Mouse (Mus musculus) forebrain, embryonic 10.5 days (tissue): Measurements from ENCODE around the gene 1600014C23Rik. TPM values are rescaled to one million over a fixed set of nuclear protein-coding genes. Genes with fewer than 3 reads are reported as not detected.

ENCODE experiments used
- DNase-seq: peaks from one replicate; pipeline ENCODE4 v3.0.0-alpha.2; 2017; ENCODE audit warnings: low spot score; ENCODE audit errors: extremely low spot score
- H3K27ac ChIP-seq: fragments of 300-500 bp; sonication (generic); 2 replicates; pipeline ENCODE4 v1.5.1; 2016; ENCODE audit warnings: mild to moderate bottlenecking
- H3K27me3 ChIP-seq: fragments of 300-500 bp; sonication (generic); 2 replicates; pipeline ENCODE4 v1.6.1; 2016; ENCODE audit warnings: mild to moderate bottlenecking; ENCODE audit not compliant: poor library complexity, severe bottlenecking
- H3K36me3 ChIP-seq: fragments of 300-500 bp; sonication (generic); replicated peaks from 2 replicates; pipeline ENCODE4 v1.6.1; 2016; ENCODE audit warnings: mild to moderate bottlenecking, moderate library complexity
- H3K4me1 ChIP-seq: fragments of 300-500 bp; sonication (generic); 2 replicates; pipeline ENCODE4 v1.6.1; 2016
- H3K4me3 ChIP-seq: fragments of 300-500 bp; sonication (generic); 2 replicates; pipeline ENCODE4 v1.5.1; 2016; ENCODE audit warnings: mild to moderate bottlenecking, moderate library complexity
- H3K9me3 ChIP-seq: fragments of 300-500 bp; sonication (generic); 2 replicates; pipeline ENCODE4 v1.6.1; 2016; ENCODE audit warnings: mild to moderate bottlenecking, moderate library complexity
- WGBS: fragments of 180-500 bp; shearing (Covaris S2); methylation state at CpG from one replicate; pipeline ENCODE4 v1.1.7; 2016; 5-methylcytosine and 5-hydroxymethylcytosine counted together
- polyA plus RNA-seq: library from polyadenylated mRNA; unstranded; fragments of >200 nt; fragmentation: Nextera tagmentation; extraction: Ambion mirVana; gene quantifications from 2 replicates; pipeline ENCODE4 v1.2.1, GENCODE M21; 2016

The 1600014C23Rik gene
- polyA plus RNA-seq, 1 experiment from 2014 or later = not detected

DNA sequence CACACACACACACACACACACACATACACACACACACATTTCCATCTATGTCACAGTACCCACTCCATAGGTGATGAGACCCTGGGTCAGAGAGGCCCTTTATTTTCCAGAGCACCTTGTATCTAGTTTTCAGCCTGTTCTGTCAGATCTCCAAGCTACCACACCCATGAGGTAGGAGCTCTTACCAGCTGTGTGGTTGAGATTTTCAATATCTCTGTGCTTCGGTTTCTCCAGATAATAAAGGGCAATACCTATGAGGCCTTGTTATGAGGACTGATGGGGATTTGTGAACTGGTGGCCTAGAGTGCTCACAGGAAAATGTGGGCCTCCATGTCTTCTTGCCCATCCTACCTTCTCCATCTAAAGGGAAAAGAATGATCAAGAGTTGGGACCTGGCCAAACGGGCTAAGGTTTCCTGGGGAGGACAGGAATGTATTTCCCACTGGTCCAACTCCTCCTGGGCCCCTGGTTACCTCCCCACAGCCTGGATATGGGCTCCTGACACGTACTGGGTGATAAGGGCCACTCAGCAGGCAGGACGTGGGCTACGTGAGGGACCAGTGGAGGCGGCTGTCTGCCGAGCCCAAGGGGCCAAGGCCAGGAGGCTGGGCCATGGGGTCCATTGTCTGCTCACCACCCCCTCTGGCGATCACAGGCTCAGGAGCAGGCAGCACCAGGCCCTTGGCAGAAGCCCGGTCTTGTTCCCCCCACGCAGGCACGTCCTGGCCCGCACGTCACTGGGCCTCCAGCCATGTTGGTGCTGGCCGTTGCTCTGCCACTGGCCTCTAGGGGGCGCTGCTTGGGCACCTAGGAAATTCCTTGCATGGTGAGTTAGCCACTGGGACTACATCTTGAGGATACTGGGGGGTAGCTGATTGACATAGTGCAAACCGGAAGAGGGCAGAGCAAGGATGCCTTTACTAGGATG, 14.5 kb upstream of the 1600014C23Rik start:
- Histone ChIP-seq H3K4me3 (no peak overlapping the region), H3K36me3 (no peaks in the 10 kb centered on the region), H3K27me3 (peaks cover 4% of the 10 kb centered on the region; the same call in 1 of the 2 replicates), H3K4me1 (peaks cover 32% of the 10 kb centered on the region), H3K9me3 (no peaks in the 10 kb centered on the region), H3K27ac (peak overlapping the region; percentile 64)
- WGBS = 75% methylated on average over 16 of the region's 16 CpGs
- DNase-seq = peak; percentile 48

DNA sequence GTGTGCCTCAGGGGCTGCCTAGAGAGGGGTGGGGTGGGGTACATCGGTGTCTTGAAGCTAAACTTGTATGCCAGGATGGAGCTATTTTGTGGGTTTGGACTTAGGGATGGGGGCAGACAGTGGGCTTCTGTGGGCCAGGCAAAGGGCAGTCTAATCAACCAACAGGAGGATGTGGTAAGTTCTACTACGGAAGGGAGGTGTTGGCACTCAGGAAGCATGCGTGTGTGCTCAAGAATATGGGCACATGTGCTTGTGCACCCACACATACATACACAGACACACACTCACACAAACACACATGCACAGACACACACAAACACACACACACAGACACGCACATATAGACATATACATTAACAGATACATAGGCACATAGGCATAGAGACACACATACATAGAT, 13.6 kb upstream of the 1600014C23Rik start:
- Histone ChIP-seq H3K36me3 (no peaks in the 10 kb centered on the region), H3K4me3 (no peak overlapping the region), H3K9me3 (no peaks in the 10 kb centered on the region), H3K4me1 (peaks cover 29% of the 10 kb centered on the region), H3K27ac (peak overlapping the region; percentile 58), H3K27me3 (peaks cover 6% of the 10 kb centered on the region; the same call in 1 of the 2 replicates)
- 94% methylated on average over 4 of the region's 4 CpGs for WGBS
- DNase-seq = no peak

DNA sequence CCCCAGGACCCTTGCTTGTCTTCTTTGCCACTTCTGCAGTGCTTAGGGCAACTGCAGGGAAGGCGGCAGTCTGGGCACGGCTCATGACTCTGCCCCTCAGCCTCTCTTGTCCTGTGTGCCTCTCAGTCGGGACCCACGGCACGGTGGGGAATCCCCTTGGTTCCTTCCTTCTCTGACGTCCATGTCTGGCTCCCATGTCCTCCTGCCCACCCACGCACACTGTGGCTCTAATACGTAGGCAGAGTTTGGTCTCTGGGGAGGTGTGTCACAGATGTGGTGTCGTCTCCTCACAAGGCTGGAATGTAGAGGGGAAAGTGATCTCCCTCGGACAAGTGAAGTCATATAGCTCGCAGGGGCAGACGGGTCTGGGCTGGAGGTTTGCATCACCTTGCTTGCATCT, 13.1 kb upstream of the 1600014C23Rik start:
- 71% methylated on average over 12 of the region's 12 CpGs for WGBS
- H3K27ac ChIP-seq = peak overlapping the region; percentile 58
- H3K36me3 ChIP-seq = no peaks in the 10 kb centered on the region

DNA sequence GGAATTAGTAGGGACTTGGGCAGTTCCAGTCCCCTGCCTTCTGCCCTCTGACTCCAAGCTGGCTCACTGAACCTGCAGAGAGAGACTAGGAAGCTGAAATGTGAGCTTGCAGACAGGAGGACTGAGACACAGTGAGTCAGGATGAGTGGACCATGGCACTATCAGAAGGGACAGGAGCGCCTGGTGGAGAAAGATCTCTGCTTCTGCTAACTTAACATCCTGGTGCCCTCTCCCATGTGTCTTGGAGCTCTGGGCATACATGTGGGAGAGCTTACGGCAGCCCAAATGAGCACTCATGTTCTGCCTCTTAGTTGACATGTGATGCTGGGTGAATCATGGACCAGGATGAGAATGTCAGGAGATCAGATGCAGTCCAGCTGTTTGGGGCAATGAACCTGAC, 12.0 kb upstream of the 1600014C23Rik start:
- peak overlapping the region; percentile 58; the same call in 1 of the 2 replicates for H3K27ac ChIP-seq
- 91% methylated on average over 2 of the region's 2 CpGs for WGBS
- H3K4me1 ChIP-seq = peaks cover 29% of the 10 kb centered on the region
- no peaks in the 10 kb centered on the region for H3K36me3 ChIP-seq
- H3K27me3 ChIP-seq = peaks cover 6% of the 10 kb centered on the region; the same call in 1 of the 2 replicates
- DNase-seq = no peak
- H3K4me3 ChIP-seq = no peak overlapping the region
- H3K9me3 ChIP-seq = no peaks in the 10 kb centered on the region

More for the DNA sequence above, 13.1 kb upstream of the 1600014C23Rik start:
- Histone ChIP-seq H3K9me3 (no peaks in the 10 kb centered on the region), H3K27me3 (peaks cover 6% of the 10 kb centered on the region; the same call in 1 of the 2 replicates), H3K4me3 (no peak overlapping the region), H3K4me1 (peaks cover 29% of the 10 kb centered on the region)
- DNase-seq = no peak

DNA sequence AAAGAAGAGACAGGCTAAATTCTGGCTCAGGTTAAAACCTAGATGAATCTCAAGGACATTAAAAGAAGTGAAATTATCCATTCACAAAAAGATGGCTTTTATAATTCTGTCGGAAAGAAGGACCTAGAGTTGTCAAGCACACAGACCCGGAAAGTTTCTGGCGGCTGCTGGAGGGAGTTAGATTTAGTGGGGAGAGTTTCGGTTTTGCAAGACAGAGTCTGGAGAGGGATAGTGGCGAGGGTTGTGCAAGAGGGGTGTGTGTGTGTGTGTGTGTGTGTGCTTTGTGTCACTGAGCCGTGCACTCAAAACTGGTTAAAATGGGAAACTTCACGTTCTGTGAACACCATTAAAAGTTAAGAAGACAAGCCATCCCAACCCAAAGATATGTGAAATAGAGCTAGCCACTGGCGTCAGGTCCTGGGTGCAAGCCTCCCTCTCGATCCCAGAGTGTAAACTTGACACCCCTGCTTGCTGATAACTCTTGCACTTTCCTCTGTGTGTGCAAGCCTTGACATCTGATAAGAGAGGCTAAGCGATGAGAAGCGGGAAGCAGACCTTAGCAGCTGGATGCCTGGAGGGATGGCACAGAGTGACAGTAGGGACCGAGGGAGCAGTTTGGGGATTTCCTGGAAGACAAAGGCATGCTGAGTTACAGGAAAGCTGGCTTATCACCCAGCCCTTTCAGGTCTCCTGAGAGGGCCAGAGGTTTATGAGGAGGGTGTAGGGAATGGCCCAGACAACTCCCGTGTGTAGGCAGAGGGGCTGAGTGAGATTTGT, 8.9 kb upstream of the 1600014C23Rik start:
- 61% methylated on average over 13 of the region's 13 CpGs for WGBS
- H3K4me3 ChIP-seq = no peak overlapping the region
- DNase-seq = no peak
- H3K36me3 ChIP-seq = no peaks in the 10 kb centered on the region
- H3K9me3 ChIP-seq = no peaks in the 10 kb centered on the region
- 0 out of 2 replicates have a peak overlapping the region, but pooled peaks have one; percentile 2 for H3K27ac ChIP-seq
- peaks cover 26% of the 10 kb centered on the region for H3K4me1 ChIP-seq
- peaks cover 6% of the 10 kb centered on the region; the same call in 1 of the 2 replicates for H3K27me3 ChIP-seq

DNA sequence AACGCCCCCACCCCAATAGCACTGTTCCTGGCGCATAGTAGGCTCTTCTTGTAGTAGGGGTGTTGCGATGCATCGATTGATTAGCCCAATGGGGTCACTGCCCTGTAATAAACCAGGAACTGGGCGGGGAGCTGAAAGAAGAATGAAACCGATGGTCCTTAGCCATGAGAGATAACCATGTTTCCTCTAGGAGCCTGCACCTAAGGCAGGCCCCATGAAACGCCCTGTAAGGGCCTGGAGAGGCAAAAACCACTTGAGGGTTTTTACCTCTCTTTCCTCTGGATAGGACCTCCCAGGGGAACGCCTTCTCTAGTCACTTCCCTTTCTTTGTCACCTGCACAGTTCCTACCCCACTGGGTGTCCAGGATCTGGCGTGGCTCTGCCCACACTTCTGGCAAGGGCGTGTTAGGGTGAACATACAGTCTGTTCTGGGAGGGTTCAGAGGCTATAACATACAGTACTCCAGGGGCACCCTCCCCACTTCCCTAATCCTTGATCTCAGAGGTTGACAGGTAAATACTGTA, 3.5 kb upstream of the 1600014C23Rik start:
- no peaks in the 10 kb centered on the region for H3K36me3 ChIP-seq
- peak overlapping the region; percentile 98 for H3K27ac ChIP-seq
- WGBS = 9% methylated on average over 10 of the region's 10 CpGs
- no peak for DNase-seq
- peak overlapping the region; percentile 58 for H3K4me3 ChIP-seq
- H3K4me1 ChIP-seq = peaks cover 57% of the 10 kb centered on the region
- H3K9me3 ChIP-seq = no peaks in the 10 kb centered on the region
- H3K27me3 ChIP-seq = peaks cover 26% of the 10 kb centered on the region

DNA sequence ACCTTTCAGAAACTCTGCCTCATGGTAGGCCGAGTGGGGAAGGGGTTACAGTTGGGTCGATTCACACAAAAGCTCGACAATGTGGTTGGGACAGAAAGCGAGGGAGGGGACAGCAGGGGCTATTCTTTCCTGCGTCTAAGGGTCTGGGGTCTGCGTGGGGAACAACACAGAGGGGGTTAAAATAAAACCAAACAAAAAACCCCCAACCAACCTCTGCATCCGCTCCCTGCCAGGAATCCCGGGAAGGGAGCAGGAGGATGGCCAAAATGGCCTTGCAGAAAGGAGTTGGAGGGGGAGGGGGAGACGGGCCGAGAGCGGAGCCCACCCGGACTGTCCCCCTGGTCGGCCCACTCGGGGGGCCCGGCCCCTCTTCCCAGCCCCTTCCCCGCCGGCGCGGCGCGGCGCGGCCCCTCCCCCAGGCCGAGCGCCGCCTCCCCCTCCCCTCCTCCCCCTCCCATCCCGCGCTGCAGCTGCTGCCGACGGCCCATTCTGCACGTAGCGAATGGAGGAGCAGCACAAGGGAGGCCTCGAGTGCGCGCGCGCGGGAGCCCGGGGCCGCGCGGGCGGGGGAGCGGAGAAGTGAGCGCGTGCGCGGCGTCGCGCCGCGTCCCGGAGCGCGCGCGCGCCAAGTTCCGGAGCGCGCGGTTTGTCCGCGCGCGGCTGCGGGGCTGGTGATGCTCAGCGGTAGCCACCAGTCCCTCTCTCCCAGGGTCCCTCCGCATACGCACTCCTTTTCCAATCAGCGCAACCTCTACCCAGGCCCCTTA, 2.9 kb upstream of the 1600014C23Rik start:
- Histone ChIP-seq H3K27me3 (peaks cover 33% of the 10 kb centered on the region), H3K9me3 (no peaks in the 10 kb centered on the region), H3K36me3 (no peaks in the 10 kb centered on the region), H3K4me1 (peaks cover 57% of the 10 kb centered on the region), H3K4me3 (peak overlapping the region; percentile 58), H3K27ac (peak overlapping the region; percentile 98)
- under 1% methylated on average over 67 of the region's 72 CpGs for WGBS
- DNase-seq = peak; percentile 91

DNA sequence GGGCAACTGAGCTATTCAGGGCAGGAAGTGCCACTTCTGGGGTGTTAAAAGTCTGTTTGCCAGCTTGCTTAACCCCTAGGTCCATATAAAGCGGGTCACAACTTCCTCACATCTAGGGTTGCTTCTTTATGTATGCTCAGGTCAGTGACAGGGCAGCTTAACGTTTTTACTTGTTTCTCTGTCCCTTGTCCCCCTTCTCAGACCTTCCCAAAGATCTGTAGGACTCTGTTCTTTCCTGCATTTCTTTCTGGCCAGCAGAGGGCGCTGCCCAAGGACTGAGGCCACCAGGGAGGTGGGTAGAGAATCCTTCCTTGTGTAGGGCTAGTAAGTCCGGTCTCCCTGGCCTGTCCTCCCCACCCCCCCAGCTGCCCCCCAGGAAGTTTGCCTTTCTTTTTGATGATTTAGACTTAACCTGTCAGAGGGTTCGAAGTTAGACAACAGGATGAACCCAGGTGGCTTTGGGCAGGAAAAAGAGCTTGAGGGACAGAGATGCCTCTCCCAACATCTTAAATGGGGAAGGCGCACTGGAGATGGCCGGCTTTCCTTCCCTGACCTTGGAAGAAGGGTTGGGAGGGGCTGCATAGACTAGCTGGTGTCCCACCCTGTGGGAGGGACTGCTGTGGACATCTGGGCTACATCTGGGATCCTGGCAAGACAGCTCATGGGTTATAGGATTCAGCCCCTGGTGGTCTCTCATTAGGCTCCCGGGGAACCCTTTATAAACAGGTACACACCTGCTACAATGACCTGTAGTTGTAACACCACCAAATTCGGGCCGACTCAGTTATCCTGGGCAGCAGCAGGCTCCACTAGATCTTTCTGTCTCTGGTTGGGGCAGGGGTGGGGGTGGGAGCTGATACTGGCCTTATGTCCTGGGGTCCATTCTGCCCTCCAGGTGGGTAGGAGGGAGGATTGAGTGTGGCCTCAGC, 2.0 kb upstream of the 1600014C23Rik start:
- 7% methylated on average over 10 of the region's 10 CpGs for WGBS
- H3K36me3 ChIP-seq = no peaks in the 10 kb centered on the region
- peaks cover 66% of the 10 kb centered on the region for H3K4me1 ChIP-seq

DNA sequence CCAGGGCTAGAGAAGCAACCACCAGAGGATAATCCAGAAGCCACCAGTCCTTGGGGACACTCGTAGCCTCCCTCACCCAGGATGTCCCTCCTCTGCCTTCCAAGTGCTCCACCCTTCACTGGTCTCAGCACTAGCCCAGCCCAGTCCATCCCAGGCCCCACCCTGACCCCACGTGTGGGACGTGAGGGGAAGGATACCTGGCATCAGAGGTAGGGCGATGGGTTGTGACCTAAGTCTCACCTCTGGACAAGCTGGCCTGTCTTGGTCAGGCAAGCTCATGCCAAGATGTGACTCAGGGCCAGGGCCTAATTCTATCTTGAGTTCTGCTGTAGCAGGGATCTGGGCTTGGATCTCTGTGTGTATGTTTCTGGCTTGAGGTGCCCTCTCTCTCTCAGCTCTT, 1.2 kb upstream of the 1600014C23Rik start:
- Histone ChIP-seq H3K27me3 (peaks cover 45% of the 10 kb centered on the region), H3K9me3 (no peaks in the 10 kb centered on the region), H3K36me3 (no peaks in the 10 kb centered on the region), H3K4me1 (peaks cover 73% of the 10 kb centered on the region), H3K27ac (peak overlapping the region; percentile 98), H3K4me3 (peak overlapping the region; percentile 58; the same call in 1 of the 2 replicates)
- no peak for DNase-seq
- 44% methylated on average over 4 of the region's 4 CpGs for WGBS

More for the DNA sequence above, 2.0 kb upstream of the 1600014C23Rik start:
- peak overlapping the region; percentile 98 for H3K27ac ChIP-seq
- H3K4me3 ChIP-seq = peak overlapping the region; percentile 58
- H3K9me3 ChIP-seq = no peaks in the 10 kb centered on the region
- peaks cover 38% of the 10 kb centered on the region for H3K27me3 ChIP-seq
- peak; percentile 92 for DNase-seq

DNA sequence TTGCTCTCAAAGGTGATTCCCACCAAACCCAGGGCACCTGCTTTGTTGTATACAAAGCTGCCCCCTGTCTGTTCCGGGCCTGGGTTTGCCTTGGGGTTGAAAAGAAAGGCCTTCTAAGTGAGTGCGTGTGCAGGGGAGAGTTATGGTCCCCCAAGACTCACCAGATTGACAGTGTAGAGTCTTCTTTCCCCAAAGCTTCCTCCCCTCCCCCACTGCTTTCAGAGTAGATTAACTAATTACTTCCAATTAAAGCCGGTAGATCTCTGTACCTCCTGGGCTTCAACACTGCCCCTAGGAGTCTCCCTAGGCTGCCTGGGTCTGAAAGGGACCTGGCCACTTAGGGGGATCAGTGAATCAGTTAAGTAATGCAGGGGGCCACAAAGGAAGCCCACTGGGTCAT, 689 bp upstream of the 1600014C23Rik start:
- DNase-seq = no peak
- peak overlapping the region; percentile 58 for H3K4me3 ChIP-seq
- H3K27ac ChIP-seq = peak overlapping the region; percentile 98
- WGBS = 4% methylated on average over 3 of the region's 3 CpGs
- H3K36me3 ChIP-seq = no peaks in the 10 kb centered on the region
- H3K27me3 ChIP-seq = peaks cover 51% of the 10 kb centered on the region
- peaks cover 79% of the 10 kb centered on the region for H3K4me1 ChIP-seq
- no peaks in the 10 kb centered on the region for H3K9me3 ChIP-seq

DNA sequence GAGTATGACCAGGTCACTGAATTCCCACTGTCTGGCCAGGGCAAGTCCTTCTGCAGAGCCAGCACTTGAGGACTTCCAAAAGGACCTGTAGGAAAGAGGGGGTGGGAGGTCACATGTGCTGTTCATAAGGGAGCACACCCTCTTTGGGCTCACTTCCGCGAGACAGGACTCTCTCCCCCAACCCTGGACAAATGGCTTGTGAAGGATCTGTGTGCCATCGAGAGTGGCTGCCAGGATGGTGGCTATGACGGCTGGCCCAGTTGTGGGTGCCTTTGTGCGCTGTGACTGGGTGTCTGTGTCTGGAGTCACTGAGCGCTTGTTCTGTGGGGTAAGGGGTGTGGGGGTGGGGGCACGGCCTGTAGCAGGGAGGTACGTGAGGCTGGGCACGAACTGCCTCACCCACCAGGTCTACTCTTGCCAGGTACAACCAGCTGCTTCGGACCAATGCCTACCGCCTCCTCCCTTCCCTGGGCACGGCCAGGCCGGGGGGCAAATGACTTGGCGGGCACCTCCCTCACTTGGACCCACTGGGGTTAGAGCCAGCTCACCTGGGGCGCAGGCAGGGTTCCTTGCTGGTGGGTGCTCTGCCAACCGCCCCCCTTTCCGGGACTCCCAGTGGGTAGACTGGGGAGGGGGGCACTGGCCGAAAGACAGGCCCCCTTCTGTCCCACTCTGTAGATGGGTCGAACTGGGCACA, 458 bp downstream of the 1600014C23Rik start:
- Histone ChIP-seq H3K4me3 (peak overlapping the region; percentile 58), H3K4me1 (peaks cover 90% of the 10 kb centered on the region), H3K27ac (peak overlapping the region; percentile 98)

More for the DNA sequence above, 458 bp downstream of the 1600014C23Rik start:
- H3K27me3 ChIP-seq = peaks cover 51% of the 10 kb centered on the region
- DNase-seq = peak; percentile 29
- no peaks in the 10 kb centered on the region for H3K36me3 ChIP-seq
- no peaks in the 10 kb centered on the region for H3K9me3 ChIP-seq
- WGBS = 59% methylated on average over 19 of the region's 19 CpGs
